Mouse (Mus musculus) right cerebral cortex, postnatal 36 days (tissue): ENCODE results near the gene Bicral.

Source experiments
- DNase-seq, 2 experiments: peaks; one replicate each; pipeline ENCODE4 v3.0.0; 2022; ENCODE audit warnings: low spot score in 2 of 2, mixed read lengths in 1 of 2

The Bicral gene

GRCm38 (mm10) chr17:46758753-46759152 lies 99.5 kb downstream of the Bicral start:
- peak in 1 of 2 experiments; percentile 50 for DNase-seq

DNA sequence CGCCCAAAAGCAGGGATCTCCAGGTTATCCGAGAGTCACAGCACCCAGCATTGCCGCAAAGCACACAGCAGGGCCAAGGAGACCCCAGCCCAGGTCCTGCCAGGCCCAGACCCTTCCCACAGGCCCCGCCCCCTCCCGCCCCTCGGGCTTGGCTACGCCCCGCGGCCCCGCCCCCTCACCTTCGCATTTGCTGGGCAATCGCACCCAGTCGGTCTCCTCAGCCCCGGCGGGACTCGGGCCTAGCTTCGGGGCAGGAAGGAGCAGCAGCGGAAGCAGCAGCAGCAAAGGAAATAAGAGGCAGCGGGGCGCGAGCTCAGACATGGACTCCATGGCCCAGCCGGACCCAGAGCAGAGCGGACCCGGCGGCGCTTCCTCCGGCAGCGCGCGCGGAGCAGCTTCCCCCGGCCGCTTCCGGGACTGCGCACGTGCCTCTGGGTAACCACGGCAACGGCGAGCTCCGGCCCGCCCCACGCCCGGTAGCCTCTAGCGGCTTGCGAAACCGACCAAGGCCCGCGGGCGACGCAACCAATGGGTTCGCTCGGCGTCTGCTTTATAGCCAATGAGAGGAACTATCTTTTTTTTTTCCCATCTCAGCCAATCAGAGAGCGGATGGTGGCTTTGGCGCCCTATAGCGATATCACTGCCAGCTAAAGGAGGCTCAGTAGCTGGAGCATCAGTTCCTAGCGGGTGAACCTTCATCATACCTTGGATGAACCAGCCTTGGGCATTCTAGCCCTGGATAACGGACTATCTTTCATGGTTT lies 106.3 kb downstream of the Bicral start, which contains the start of gene Cnpy3:
Gene Cnpy3, minus strand, starts transcription at position 421 of the 763 bp plus-strand sequence.
- DNase-seq = peak; percentile 98 to 99

DNA sequence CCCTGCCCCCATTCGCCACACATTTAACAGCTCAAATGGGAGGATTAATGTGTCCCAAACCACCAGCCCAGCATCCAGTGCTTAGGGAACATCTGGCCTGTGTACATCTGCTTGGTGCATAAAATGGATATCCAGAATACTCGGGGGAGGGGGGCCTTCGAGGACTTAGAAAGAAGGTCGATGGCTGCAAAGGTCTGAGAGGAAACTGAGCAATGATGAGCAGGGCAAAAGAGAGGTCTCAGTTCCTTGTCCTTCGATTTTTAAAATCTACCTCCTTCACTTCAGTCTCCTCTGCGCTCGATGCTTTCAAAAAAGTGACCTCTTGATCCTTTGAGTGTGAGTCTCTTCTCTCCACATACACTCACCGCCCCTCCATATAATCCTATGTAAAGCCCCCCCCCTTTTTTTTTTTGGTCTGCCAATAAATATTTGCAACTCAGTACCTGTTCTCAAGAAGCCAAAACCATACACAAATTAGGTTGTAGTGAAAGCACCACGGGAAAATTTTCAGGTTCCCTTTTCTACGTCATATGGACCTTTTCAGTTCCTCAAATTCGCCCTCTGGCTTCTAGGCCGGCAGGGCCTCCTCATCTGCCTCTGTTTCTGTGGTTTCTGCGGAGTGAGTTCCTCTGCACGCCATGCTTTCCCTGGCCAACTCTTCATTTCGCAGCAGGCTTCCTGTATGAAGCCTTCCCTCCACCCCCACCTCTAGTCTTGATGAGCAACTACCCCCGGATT lies 107.1 kb downstream of the Bicral start:
- no peak for DNase-seq

DNA sequence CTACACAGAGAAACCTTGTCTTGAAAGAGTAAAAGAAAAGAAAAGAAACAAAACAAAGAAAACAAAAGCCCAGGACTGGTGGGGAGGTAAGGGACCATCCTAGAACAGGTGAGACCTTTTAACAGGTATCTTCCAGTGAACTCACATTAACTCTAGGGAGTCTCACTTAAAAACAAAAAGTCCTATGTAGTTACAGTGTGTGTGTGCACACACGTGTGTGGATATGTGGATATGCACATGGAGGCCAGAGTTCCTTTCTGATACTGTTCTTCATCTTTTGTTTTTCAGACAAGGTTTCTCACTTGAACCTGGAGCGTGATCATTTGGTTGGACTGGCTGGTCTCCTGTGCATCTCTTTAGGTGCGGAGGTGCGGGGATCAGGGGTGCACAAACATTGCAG lies 107.7 kb downstream of the Bicral start:
- no peak for DNase-seq

- DNase-seq = no peak
These were observed 109.0 kb downstream of the Bicral start for GRCm38 (mm10) chr17:46749282-46749681.
